Mouse (Mus musculus): Measurements from ENCODE around the gene 4930453N24Rik.

The 4930453N24Rik gene

GRCm38 (mm10) chr16:64721542-64721941, 49.4 kb downstream of the 4930453N24Rik start:
- DNase-seq (ENCODE audit: low read depth, low spot score): no peak

GRCm38 (mm10) chr16:64719096-64719495, 51.9 kb downstream of the 4930453N24Rik start:
- DNase-seq (ENCODE audit: low read depth, low spot score): no peak

- no peak for DNase-seq (ENCODE audit: low read depth, low spot score)
Measured at GRCm38 (mm10) chr16:64717814-64718213, 53.1 kb downstream of the 4930453N24Rik start.

- DNase-seq (ENCODE audit: low read depth, low spot score): no peak
Measured at GRCm38 (mm10) chr16:64711816-64712215, 59.1 kb downstream of the 4930453N24Rik start.

All from retina, postnatal 7 days (tissue).